ENCODE assay signal across 20 mouse cellular contexts in genomic region chr17:30911732-30912088, GRCm38 (mm10). TPM values are rescaled to one million over a fixed set of nuclear protein-coding genes. Genes with fewer than 3 reads are reported as not detected.
A peak's percentile ranks its signal among the peaks of the same experiment; 100 is the strongest.
DNase-seq lines count a peak whose midpoint lies in the region; ATAC-seq and TF ChIP-seq lines count a peak whose summit lies in the region.
"Had no signal": no experiment of that assay in that cellular context is flagged by ENCODE, and none has a peak within 500 bp of the region (broad histone marks: within the 10 kb centered on the region; RNA-seq: fewer than 3 reads in every experiment).

No protein-coding gene starts in this region.

- no peak for TF ChIP-seq EP300 in stomach, postnatal 0 days (optimal IDR thresholded peaks at IDR 0.05)

- no peaks in the 10 kb centered on the region for H3K4me1 ChIP-seq in hindbrain, embryonic 10.5 days (replicated peaks)
- H3K4me1 ChIP-seq in hindbrain, embryonic 14.5 days (replicated peaks; ENCODE audit: control insufficient read depth, insufficient read depth, low read length), result peaks cover 9% of the 10 kb centered on the region; the same call in 1 of the 2 replicates
- no peaks in the 10 kb centered on the region for H3K4me1 ChIP-seq in stomach, embryonic 16.5 days (ENCODE audit: control insufficient read depth, insufficient read depth, low read length)
- no peaks in the 10 kb centered on the region for H3K4me1 ChIP-seq in stomach, postnatal 0 days (replicated peaks; ENCODE audit: control insufficient read depth, insufficient read depth)
- H3K4me1 ChIP-seq in limb, embryonic 13.5 days, result peaks cover 24% of the 10 kb centered on the region

- 0 out of 2 replicates have a peak overlapping the region, but pooled peaks have one; percentile 41 for H3K27ac ChIP-seq in hindbrain, embryonic 10.5 days
- H3K27ac ChIP-seq in hindbrain, embryonic 14.5 days, result no peak overlapping the region
- H3K27ac ChIP-seq in stomach, embryonic 16.5 days (ENCODE audit: low read length), result no peak overlapping the region
- no peak overlapping the region for H3K27ac ChIP-seq in stomach, postnatal 0 days (replicated peaks)
- H3K27ac ChIP-seq in limb, embryonic 13.5 days, result no peak overlapping the region
- H3K27ac ChIP-seq: forebrain, embryonic 13.5 days; liver, embryonic 14.5 days; midbrain, embryonic 13.5 days had no signal

- no peaks in the 10 kb centered on the region for H3K27me3 ChIP-seq in hindbrain, embryonic 10.5 days (ENCODE audit: insufficient read depth, poor library complexity, severe bottlenecking)
- no peaks in the 10 kb centered on the region for H3K27me3 ChIP-seq in hindbrain, embryonic 14.5 days (ENCODE audit: control insufficient read depth, insufficient read depth, low read length)
- H3K27me3 ChIP-seq in stomach, embryonic 16.5 days (ENCODE audit: control insufficient read depth, insufficient read depth, low read length), result no peaks in the 10 kb centered on the region
- H3K27me3 ChIP-seq in stomach, postnatal 0 days (ENCODE audit: control insufficient read depth, insufficient read depth, low read length), result no peaks in the 10 kb centered on the region
- H3K27me3 ChIP-seq in limb, embryonic 13.5 days, result peaks cover 84% of the 10 kb centered on the region
- H3K27me3 ChIP-seq: forebrain, embryonic 13.5 days; midbrain, embryonic 13.5 days had no signal

- H3K36me3 ChIP-seq in hindbrain, embryonic 10.5 days, result no peaks in the 10 kb centered on the region
- H3K36me3 ChIP-seq in hindbrain, embryonic 14.5 days (replicated peaks; ENCODE audit: control insufficient read depth, insufficient read depth), result no peaks in the 10 kb centered on the region
- no peaks in the 10 kb centered on the region for H3K36me3 ChIP-seq in stomach, embryonic 16.5 days (ENCODE audit: control insufficient read depth, insufficient read depth, low read length)
- H3K36me3 ChIP-seq in stomach, postnatal 0 days (ENCODE audit: control insufficient read depth, insufficient read depth, low read length), result no peaks in the 10 kb centered on the region
- H3K36me3 ChIP-seq in limb, embryonic 13.5 days, result no peaks in the 10 kb centered on the region
- H3K36me3 ChIP-seq: midbrain, embryonic 13.5 days had no signal

- H3K4me3 ChIP-seq in hindbrain, embryonic 10.5 days, result no peak overlapping the region
- H3K4me3 ChIP-seq in hindbrain, embryonic 14.5 days (replicated peaks; ENCODE audit: low read length), result no peak overlapping the region
- no peak overlapping the region for H3K4me3 ChIP-seq in stomach, embryonic 16.5 days (replicated peaks; ENCODE audit: low read length)
- no peak overlapping the region for H3K4me3 ChIP-seq in stomach, postnatal 0 days (ENCODE audit: low read depth, low read length)
- H3K4me3 ChIP-seq in limb, embryonic 13.5 days, result 0 out of 2 replicates have a peak overlapping the region, but pooled peaks have one; percentile 5
- H3K4me3 ChIP-seq: forebrain, embryonic 13.5 days; midbrain, embryonic 13.5 days had no signal

- no peak for ATAC-seq in hindbrain, embryonic 14.5 days (ENCODE audit: low FRiP score)
- no peak for ATAC-seq in stomach, embryonic 16.5 days (ENCODE audit: insufficient read depth, low FRiP score)
- ATAC-seq in stomach, postnatal 0 days (ENCODE audit: low FRiP score, low TSS enrichment), result no peak
- ATAC-seq in limb, embryonic 13.5 days (ENCODE audit: low FRiP score, low read depth), result no peak
- ATAC-seq: forebrain, embryonic 13.5 days; midbrain, embryonic 13.5 days had no signal

- no peaks in the 10 kb centered on the region for H3K9me3 ChIP-seq in hindbrain, embryonic 10.5 days
- no peaks in the 10 kb centered on the region for H3K9me3 ChIP-seq in hindbrain, embryonic 14.5 days (ENCODE audit: control insufficient read depth, low read length)
- H3K9me3 ChIP-seq in stomach, embryonic 16.5 days (replicated peaks; ENCODE audit: control insufficient read depth, low read length), result no peaks in the 10 kb centered on the region
- H3K9me3 ChIP-seq in stomach, postnatal 0 days (ENCODE audit: control insufficient read depth, low read length), result no peaks in the 10 kb centered on the region
- H3K9me3 ChIP-seq in limb, embryonic 13.5 days, result no peaks in the 10 kb centered on the region
- H3K9me3 ChIP-seq: forebrain, embryonic 13.5 days; midbrain, embryonic 13.5 days had no signal

- TF ChIP-seq CTCF in stomach, postnatal 0 days (IDR thresholded peaks at IDR 0.05; ENCODE audit: low read depth), result no peak

- no peak overlapping the region for H3K9ac ChIP-seq in hindbrain, embryonic 14.5 days
- H3K9ac ChIP-seq in stomach, embryonic 16.5 days (ENCODE audit: low read length), result no peak overlapping the region
- no peak overlapping the region for H3K9ac ChIP-seq in stomach, postnatal 0 days (ENCODE audit: low read length)
- no peak overlapping the region for H3K9ac ChIP-seq in limb, embryonic 13.5 days
- H3K9ac ChIP-seq: forebrain, embryonic 13.5 days; liver, embryonic 14.5 days; lung, embryonic 14.5 days; midbrain, embryonic 13.5 days had no signal

- no peak for DNase-seq in hindbrain, embryonic 10.5 days (ENCODE audit: low spot score)
- no peak for DNase-seq in hindbrain, embryonic 14.5 days (ENCODE audit: low spot score)
- no peak for DNase-seq in stomach, postnatal 0 days (ENCODE audit: low spot score)
- DNase-seq in embryo, embryonic 10.5 days (ENCODE audit: low spot score), result no peak
- DNase-seq in spleen, postnatal 10 days (ENCODE audit: low spot score in 2 of 2), result no peak
- DNase-seq: adrenal gland, postnatal 36 days; cerebellum, adult 11 months; gastrocnemius, postnatal 10 days; kidney, adult 18-20 months; kidney, postnatal 10 days; lung, embryonic 14.5 days; right cerebral cortex, postnatal 14 days; thymus, postnatal 25 days had no signal

- WGBS in hindbrain, embryonic 10.5 days, result 62% methylated on average over 8 of the region's 8 CpGs
- WGBS in hindbrain, embryonic 14.5 days, result 49% methylated on average over 8 of the region's 8 CpGs
- 32% methylated on average over 8 of the region's 8 CpGs for WGBS in stomach, embryonic 16.5 days
- 37% methylated on average over 8 of the region's 8 CpGs for WGBS in stomach, postnatal 0 days
- WGBS in limb, embryonic 13.5 days, result 12% methylated on average over 8 of the region's 8 CpGs

- H3K4me2 ChIP-seq in hindbrain, embryonic 14.5 days (replicated peaks), result no peak overlapping the region
- H3K4me2 ChIP-seq in stomach, embryonic 16.5 days (ENCODE audit: low read depth, low read length), result 0 out of 2 replicates have a peak overlapping the region, but pooled peaks have one; percentile 5
- H3K4me2 ChIP-seq in stomach, postnatal 0 days (replicated peaks; ENCODE audit: low read depth), result no peak overlapping the region
- peak overlapping the region; percentile 44 for H3K4me2 ChIP-seq in limb, embryonic 13.5 days (replicated peaks)
- H3K4me2 ChIP-seq: forebrain, embryonic 13.5 days; heart, embryonic 11.5 days; lung, embryonic 14.5 days; midbrain, embryonic 13.5 days had no signal

RNA-seq across cellular contexts. Expression of gene Glp1r, which starts 10.1 kb away (rescaled TPM):
- 0.05 and 0.09 TPM in 2 replicates for polyA plus RNA-seq in hindbrain, embryonic 10.5 days (2016; fragmentation: Nextera tagmentation; extraction: Ambion mirVana)
- polyA plus RNA-seq in hindbrain, embryonic 14.5 days (2014; fragmentation: Nextera tagmentation; extraction: Ambion mirVana), result 0.85 and 0.96 TPM in 2 replicates
- polyA plus RNA-seq in stomach, embryonic 16.5 days (2015; fragmentation: Nextera tagmentation; extraction: Ambion mirVana), result 0.19 and 0.21 TPM in 2 replicates
- 0.13 and 0.18 TPM in 2 replicates for polyA plus RNA-seq in stomach, postnatal 0 days (2015; fragmentation: Nextera tagmentation; extraction: Ambion mirVana)
- not detected in 2 replicates for polyA plus RNA-seq in limb, embryonic 13.5 days (2015; fragmentation: Nextera tagmentation; extraction: Ambion mirVana)

RNA-seq across cellular contexts. Expression of gene Umodl1, which starts 42.7 kb away (rescaled TPM):
- 0.08 and 0.20 TPM in 2 replicates for polyA plus RNA-seq in hindbrain, embryonic 10.5 days (2016; fragmentation: Nextera tagmentation; extraction: Ambion mirVana)
- 0.17 TPM in 1 of 2 replicates, not detected in the other for polyA plus RNA-seq in hindbrain, embryonic 14.5 days (2014; fragmentation: Nextera tagmentation; extraction: Ambion mirVana)
- not detected in 2 replicates for polyA plus RNA-seq in stomach, embryonic 16.5 days (2015; fragmentation: Nextera tagmentation; extraction: Ambion mirVana)
- not detected in 2 replicates for polyA plus RNA-seq in stomach, postnatal 0 days (2015; fragmentation: Nextera tagmentation; extraction: Ambion mirVana)
- polyA plus RNA-seq in limb, embryonic 13.5 days (2015; fragmentation: Nextera tagmentation; extraction: Ambion mirVana), result not detected in 2 replicates
- polyA plus RNA-seq: forebrain, embryonic 13.5 days; heart, embryonic 11.5 days; heart, postnatal 0 days; lung, embryonic 14.5 days had no signal

Comparison
In these comparisons a context has a peak if more than half of its experiments do, and no peak if none do; other contexts are left out.
1. H3K4me2 ChIP-seq: peak in stomach, embryonic 16.5 days (single experiment) and limb, embryonic 13.5 days (single experiment); none in hindbrain, embryonic 14.5 days (single experiment) and stomach, postnatal 0 days (single experiment).